Mouse (Mus musculus) yolk sac, embryonic 10.5 days (tissue): ENCODE measurements around the gene Zfp839.

Source experiments
- DNase-seq: peaks from one replicate; pipeline ENCODE4 v3.0.0-alpha.2; 2017; ENCODE audit warnings: low spot score

The Zfp839 gene

DNA sequence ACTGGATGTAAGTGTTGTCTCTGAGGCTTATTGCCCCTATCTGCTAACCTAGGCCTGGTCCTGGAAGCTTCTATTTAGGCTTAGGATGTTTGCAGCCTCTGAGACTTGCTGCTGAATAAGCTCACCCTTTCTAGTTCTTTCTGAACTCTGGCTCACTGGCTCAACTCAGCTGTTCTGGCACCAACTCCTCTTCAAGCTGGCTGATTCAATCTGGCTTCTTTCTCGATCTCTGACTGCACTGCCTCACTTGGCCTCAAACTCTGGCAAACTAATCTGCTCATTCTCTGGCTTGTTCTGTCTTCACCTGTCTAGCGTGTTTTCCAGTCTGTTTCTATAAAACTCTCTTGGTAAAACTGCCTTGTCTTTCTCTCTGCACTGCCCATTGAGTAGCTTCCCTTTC, 25.3 kb downstream of the Zfp839 start:
- DNase-seq, result no peak

DNA sequence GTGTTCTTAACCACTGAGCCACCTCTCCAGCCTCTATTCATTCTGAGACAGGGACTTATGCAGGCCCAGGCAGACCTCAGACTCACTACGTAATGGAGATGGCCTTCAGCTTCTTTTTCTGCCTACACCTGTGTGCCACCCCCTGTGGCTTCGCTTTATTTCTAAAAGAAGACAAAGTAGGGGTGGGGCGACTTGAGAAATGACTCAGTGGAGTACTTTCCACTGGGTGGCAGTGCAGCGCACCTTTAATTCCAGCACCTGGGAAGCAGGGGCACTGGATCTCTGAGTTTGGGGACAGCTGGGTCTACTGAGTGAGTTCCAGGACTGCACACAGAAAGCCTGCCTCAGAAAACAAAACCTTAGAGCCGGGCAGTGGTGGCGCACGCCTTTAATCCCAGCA, 32.2 kb downstream of the Zfp839 start:
- no peak for DNase-seq

DNA sequence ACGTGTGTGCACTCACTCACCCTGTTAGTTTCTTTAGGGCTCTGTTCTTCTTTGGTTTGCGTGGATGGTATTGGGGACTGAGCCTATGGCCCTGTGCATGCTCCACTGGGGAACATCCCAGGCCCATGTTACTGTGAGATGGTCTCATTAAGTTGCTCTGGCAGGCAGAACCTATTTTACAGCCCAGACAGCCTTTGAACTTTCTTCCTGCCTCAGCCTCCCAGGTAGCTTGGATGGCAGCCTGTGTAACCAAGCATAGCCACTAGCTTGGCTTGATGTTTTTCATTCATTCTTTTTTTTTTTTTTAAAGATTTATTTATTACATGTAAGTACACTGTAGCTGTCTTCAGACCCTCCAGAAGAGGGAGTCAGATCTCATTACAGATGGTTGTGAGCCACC, 35.2 kb downstream of the Zfp839 start:
- no peak for DNase-seq

DNA sequence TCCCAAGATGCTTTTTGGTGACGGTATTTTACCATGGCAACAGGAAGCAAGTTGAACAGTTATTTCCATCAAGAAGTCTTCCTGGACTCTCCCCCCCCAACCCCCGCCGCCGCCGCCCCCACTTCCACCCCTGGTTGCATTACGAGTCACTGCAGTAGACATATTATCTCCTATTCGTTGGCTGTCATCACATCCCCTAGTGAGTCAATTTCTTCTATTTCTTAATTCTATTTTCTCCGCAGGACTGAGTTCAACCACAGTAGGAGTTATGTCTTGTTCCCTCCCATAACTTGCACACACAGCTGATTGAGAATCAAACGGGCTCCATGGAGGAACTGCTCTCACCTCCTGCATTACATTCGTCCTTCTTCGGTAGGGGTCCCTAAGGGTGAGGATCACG, 38.1 kb downstream of the Zfp839 start:
- no peak for DNase-seq

DNA sequence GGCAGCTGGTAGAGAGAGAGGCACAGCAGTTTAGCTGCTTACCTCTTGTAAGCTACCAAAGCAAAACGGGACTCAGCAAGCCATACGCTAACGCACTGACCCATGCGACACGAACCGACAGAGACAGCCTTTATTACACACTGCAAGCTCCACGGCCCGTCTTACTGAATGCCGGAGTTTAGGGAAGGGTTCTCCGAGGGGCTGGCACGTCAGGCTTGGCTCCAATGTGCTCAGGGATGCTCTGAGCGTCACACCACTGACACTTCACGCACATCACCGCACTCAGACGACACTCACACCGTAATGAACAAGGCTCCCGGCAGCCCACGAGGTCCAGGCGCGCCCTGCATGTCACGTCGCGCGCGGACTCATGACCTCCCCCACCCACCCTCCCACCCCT, 38.6 kb downstream of the Zfp839 start:
- no peak for DNase-seq

DNA sequence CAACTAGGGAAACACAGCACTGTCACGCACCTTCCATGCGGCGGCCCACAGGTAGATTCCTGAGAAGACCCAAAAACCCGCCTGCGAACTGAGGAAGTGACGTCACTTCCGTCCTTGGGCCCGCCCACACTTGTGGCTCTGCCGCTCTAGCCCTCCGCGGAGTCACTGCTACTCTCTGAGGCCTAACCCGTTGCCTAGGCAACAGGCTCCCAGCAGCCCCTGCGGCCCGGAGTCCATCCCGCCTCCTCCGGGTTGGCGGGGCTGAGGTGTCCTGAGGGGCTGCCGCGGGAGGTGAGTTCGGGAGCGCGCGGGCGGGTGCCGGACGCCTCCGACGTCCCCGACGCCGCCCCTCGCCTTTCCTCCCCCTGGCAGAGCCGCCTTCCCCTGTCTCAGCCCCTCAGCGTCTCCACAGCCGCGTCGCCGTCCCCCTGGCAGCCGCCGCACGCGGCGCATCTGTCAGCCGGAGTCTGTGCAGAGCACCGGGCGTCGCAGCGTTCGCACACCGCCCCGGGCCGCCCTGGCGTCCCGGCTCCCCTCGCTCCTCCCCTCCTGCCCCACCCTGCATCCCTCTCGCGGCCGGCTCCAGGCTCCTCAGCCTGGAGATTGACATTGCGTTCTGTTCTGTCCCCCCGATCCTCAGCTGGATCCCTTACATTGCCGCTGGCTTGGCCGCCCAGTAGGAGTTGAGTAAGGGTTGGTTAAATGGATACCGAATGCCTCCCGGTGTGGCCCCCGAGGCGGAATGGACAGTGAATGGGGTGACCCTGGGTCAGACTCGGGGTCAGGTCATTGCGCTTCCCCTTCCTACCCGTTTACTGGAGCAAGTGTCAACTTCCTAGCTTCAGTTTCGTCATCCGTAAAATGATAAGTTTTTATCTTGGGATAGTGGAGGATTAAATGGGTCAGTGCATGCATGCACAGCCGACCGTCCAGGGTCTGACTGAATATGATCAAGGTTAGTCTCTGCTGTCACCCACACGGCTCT, 39.3 kb downstream of the Zfp839 start, which contains the start of the genes Cinp and Tecpr2:
TSS of gene Cinp (minus strand) at position 110 of the 985 bp plus-strand sequence.
TSS of gene Tecpr2 (plus strand) at position 229 of the 985 bp plus-strand sequence.
- peak; percentile 96 for DNase-seq

DNA sequence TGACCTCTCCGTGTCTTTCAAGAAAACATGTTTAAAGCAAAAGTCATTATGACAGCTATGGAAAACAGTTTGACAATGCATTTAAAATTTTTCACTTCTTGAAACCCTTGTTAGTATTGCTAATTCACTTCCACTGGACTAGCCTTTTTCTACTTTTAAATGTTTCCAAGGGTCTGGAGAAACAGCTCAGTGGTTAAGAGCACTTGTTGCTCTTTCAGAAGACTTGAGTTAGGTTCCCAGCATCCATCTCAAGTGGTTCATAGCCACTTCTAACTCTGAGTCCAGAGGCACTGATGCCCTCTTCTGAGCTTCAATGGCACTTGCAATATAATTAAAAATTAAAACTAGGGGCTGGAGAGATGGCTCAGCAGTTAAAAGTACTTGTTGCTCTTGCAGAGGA, 41.8 kb downstream of the Zfp839 start:
- no peak for DNase-seq

DNA sequence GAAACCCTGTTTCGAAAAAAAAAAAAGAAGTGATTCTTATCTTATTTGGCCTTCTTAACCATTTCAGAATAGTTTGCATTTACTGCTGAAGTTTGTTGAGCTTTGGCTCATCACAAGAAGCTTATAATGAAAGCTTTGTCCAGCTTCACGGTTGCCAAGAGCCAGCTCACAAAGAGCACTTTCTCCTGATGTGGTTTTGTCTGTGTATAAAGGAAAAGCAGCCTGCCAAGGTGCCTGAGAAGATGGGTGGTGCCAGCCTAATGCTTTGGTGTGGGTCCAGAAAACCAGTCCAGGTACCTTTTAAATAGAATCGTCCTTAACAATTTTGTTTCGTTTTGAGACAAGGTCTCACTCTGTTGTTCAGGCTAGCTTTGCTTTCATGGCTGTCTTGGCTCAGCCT, 52.1 kb downstream of the Zfp839 start:
- no peak for DNase-seq

DNA sequence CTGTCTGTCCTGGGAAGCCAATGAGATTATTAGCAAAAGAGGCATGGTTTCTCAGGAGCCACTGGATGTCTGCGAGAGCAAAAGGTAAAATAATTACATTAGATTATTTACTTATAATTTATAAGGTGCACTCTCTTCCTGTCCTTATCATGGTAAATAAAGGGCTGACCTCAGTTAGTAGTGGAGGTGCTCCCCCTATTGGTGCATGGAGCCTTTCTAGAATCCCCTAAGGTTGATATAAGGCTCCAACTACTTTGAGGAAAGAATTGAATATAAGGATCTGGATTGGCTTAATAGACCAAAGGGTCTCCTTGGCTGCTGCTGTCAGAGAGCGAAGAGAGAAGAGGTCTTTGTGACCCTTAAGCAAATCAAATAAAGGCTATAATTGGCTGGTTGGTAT, 53.5 kb downstream of the Zfp839 start:
- DNase-seq, result no peak

DNA sequence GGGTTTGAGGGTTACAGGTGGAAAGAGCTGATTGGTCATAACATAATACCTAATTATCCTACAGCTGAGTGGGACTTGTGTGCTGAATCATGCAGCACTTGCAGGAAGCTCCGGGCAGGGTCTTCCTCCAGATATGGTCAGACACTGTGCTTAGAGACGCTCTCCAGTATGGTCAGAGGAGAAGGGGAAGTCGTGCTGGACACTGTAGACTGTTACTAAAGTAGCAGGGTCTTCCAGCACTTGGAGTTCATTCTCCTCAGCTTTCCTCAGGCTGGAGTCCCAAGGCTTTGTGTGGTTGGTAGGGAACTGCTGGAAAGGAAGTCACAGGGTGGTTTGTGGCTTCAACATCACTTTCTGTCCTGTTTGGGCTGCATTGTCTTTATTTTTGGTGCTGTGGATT, 57.8 kb downstream of the Zfp839 start:
- no peak for DNase-seq

DNA sequence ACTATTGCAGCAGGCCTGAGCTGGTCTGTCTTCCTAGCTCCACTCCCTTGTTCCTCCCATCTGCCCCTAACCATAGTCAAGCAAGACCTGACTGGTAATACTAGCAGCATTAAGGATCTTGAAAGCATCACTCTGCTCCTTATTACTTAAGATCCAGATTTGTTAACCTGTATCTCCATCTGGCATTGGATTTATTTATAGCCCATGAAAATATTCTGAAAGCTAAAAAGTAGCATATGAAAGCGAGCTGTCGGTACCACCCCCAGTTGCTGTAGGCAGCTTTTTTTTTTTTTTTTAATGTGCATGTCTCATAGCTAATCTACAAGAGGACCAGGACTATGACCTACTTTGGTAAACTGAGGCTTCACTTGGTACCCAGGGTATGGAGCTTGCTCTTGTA, 59.9 kb downstream of the Zfp839 start:
- no peak for DNase-seq

DNA sequence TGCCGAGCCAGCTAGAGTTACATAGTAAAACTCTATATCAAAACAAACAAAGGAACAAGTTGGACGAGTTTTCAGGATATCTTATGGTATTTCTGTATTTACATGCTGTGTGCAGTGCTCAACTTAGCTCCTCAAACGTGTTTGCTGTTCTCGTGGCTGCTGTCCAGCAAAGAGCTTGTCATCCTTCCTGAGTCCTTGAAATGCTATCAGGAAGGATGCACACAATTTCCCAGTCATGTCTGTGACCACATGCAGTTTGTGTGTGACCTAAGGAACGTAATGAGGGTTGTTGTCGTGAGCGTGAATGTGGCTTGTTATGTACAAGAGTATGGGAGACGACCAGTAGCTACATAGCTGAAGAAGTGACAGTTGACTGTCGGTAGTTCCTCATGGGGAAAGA, 65.7 kb downstream of the Zfp839 start:
- no peak for DNase-seq
